Mouse (Mus musculus): Measurements from ENCODE around the gene Armc3. TPM values are rescaled to one million over a fixed set of nuclear protein-coding genes. Genes with fewer than 3 reads are reported as not detected.

Gene Armc3
- polyA plus RNA-seq, 1 experiment from 2014 or later: 0.49 TPM

DNA sequence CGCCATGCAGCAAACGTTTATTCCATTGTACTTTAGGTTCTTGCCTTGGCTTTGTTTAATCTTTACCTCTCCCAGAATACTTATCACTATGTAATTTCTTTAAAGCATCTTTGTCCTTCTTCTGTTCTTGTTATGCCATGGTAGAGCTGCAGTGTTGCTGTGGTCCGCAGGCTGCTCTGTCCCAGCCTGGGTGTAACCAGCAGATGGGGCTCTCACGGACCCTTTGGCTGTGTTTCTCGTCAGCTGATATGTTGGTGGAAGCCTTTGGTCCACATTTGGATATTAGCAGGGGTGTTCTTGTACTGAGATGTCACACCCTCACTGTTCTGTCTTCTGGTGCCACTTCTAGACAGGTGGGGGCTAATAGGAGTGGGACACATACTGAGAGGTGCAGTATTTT lies 64.3 kb downstream of the Armc3 start:
- ATAC-seq (replicated peaks; ENCODE audit: extremely low read depth, insufficient read depth, low FRiP score): no peak
- H3K27ac ChIP-seq (ENCODE audit: low read length): no peak overlapping the region
- H3K4me2 ChIP-seq (ENCODE audit: low read depth, low read length): no peak overlapping the region
- no peaks in the 10 kb centered on the region for H3K4me1 ChIP-seq (ENCODE audit: control insufficient read depth, insufficient read depth, low read length)
- no peak overlapping the region for H3K9ac ChIP-seq (ENCODE audit: low read length)
- 52% methylated on average over 5 of the region's 5 CpGs for WGBS
- H3K4me3 ChIP-seq (ENCODE audit: low read length): no peak overlapping the region
- H3K36me3 ChIP-seq (ENCODE audit: control insufficient read depth, insufficient read depth): no peaks in the 10 kb centered on the region
- H3K9me3 ChIP-seq (replicated peaks; ENCODE audit: control insufficient read depth, low read length): no peaks in the 10 kb centered on the region
- no peaks in the 10 kb centered on the region for H3K27me3 ChIP-seq (ENCODE audit: control insufficient read depth, insufficient read depth, low read length)

GRCm38 (mm10) chr2:19265834-19266233 lies 66.7 kb downstream of the Armc3 start:
- Histone ChIP-seq H3K9me3 (replicated peaks; ENCODE audit: control insufficient read depth, low read length) (no peaks in the 10 kb centered on the region), H3K4me2 (ENCODE audit: low read depth, low read length) (no peak overlapping the region), H3K4me3 (ENCODE audit: low read length) (no peak overlapping the region), H3K27ac (ENCODE audit: low read length) (no peak overlapping the region), H3K4me1 (ENCODE audit: control insufficient read depth, insufficient read depth, low read length) (no peaks in the 10 kb centered on the region), H3K9ac (ENCODE audit: low read length) (no peak overlapping the region), H3K27me3 (ENCODE audit: control insufficient read depth, insufficient read depth, low read length) (no peaks in the 10 kb centered on the region), H3K36me3 (ENCODE audit: control insufficient read depth, insufficient read depth) (no peaks in the 10 kb centered on the region)
- WGBS: 55% methylated on average over 2 of the region's 2 CpGs
- no peak for ATAC-seq (replicated peaks; ENCODE audit: extremely low read depth, insufficient read depth, low FRiP score)

- Histone ChIP-seq H3K9me3 (replicated peaks; ENCODE audit: control insufficient read depth, low read length) (no peaks in the 10 kb centered on the region), H3K36me3 (ENCODE audit: control insufficient read depth, insufficient read depth) (no peaks in the 10 kb centered on the region), H3K27ac (ENCODE audit: low read length) (no peak overlapping the region), H3K27me3 (ENCODE audit: control insufficient read depth, insufficient read depth, low read length) (no peaks in the 10 kb centered on the region), H3K4me2 (ENCODE audit: low read depth, low read length) (no peak overlapping the region), H3K4me3 (ENCODE audit: low read length) (no peak overlapping the region), H3K9ac (ENCODE audit: low read length) (no peak overlapping the region), H3K4me1 (ENCODE audit: control insufficient read depth, insufficient read depth, low read length) (no peaks in the 10 kb centered on the region)
- WGBS: 51% methylated on average over 2 of the region's 2 CpGs
- ATAC-seq (replicated peaks; ENCODE audit: extremely low read depth, insufficient read depth, low FRiP score): no peak
These were observed 68.3 kb downstream of the Armc3 start for GRCm38 (mm10) chr2:19267396-19267795.

DNA sequence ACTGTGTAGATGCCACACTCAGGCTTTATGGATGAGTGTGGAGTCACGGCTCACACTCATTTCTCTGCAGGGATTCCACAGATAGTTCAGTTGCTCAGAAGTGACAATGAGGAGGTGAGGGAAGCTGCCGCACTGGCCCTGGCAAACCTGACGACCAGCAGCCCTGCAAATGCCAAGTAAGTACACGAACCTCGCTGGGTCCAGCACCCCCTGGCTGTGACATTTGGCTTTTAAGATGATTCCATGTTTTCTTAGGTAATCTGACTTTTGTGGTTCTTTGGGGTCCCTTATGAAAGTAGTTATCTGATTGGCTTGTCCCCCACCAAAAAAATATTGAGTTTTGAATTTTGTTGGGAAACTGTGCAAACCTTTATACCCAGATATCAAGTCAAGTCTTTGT lies 70.9 kb downstream of the Armc3 start:
- no peak overlapping the region for H3K4me3 ChIP-seq (ENCODE audit: low read length)
- no peaks in the 10 kb centered on the region for H3K9me3 ChIP-seq (replicated peaks; ENCODE audit: control insufficient read depth, low read length)
- WGBS: 41% methylated on average over 5 of the region's 5 CpGs
- H3K27me3 ChIP-seq (ENCODE audit: control insufficient read depth, insufficient read depth, low read length): no peaks in the 10 kb centered on the region
- H3K27ac ChIP-seq (ENCODE audit: low read length): no peak overlapping the region
- no peak overlapping the region for H3K9ac ChIP-seq (ENCODE audit: low read length)
- H3K36me3 ChIP-seq (ENCODE audit: control insufficient read depth, insufficient read depth): no peaks in the 10 kb centered on the region
- no peak overlapping the region for H3K4me2 ChIP-seq (ENCODE audit: low read depth, low read length)
- no peak for ATAC-seq (replicated peaks; ENCODE audit: extremely low read depth, insufficient read depth, low FRiP score)
- no peaks in the 10 kb centered on the region for H3K4me1 ChIP-seq (ENCODE audit: control insufficient read depth, insufficient read depth, low read length)

DNA sequence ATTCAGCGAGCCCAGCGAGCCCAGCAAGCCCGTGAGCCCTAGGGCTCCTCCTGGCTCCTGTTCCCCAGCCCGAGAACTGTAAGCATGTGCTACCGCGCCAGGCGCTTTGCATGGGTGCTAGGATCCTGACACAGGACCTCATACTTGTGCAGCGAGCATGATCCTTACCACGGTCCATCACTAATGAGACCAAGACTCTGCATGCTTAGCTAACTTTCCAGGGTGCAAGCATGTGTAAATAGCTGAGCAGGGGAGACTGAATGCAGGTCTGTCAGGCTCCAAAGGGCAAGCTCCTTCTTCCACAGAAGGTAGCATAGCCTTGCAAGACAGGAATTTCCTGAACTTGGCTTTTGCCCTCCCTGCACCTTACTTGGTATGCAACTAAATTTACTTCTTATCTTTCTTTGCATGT lies 71.6 kb downstream of the Armc3 start:
- H3K4me1 ChIP-seq (ENCODE audit: control insufficient read depth, insufficient read depth, low read length): peaks cover under 1% of the 10 kb centered on the region; the same call in 1 of the 2 replicates
- H3K27me3 ChIP-seq (ENCODE audit: control insufficient read depth, insufficient read depth, low read length): no peaks in the 10 kb centered on the region
- no peaks in the 10 kb centered on the region for H3K36me3 ChIP-seq (ENCODE audit: control insufficient read depth, insufficient read depth)
- no peak overlapping the region for H3K9ac ChIP-seq (ENCODE audit: low read length)
- no peak overlapping the region for H3K4me2 ChIP-seq (ENCODE audit: low read depth, low read length)
- H3K9me3 ChIP-seq (replicated peaks; ENCODE audit: control insufficient read depth, low read length): no peaks in the 10 kb centered on the region
- WGBS: 40% methylated on average over 9 of the region's 9 CpGs
- ATAC-seq (replicated peaks; ENCODE audit: extremely low read depth, insufficient read depth, low FRiP score): no peak
- H3K27ac ChIP-seq (ENCODE audit: low read length): no peak overlapping the region
- H3K4me3 ChIP-seq (ENCODE audit: low read length): no peak overlapping the region

DNA sequence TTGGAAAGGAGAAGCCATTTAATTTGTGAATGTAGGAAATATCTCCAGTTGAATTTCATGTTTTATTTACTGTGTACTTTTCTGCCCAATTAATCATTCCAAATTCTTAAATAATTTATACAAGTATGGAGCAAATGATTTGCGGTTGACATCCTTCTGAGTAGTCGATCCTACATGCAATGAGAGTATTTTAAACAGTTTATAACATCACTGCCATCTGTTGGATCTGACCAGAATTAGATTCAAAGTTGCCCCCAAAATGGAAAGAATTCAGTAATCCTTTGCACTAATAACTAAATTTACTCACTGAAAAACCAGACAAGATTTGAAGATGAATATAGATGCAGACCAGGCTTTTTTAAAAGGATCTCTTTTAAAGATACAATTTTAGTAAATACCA lies 75.5 kb downstream of the Armc3 start:
- Histone ChIP-seq H3K9ac (ENCODE audit: low read length) (no peak overlapping the region), H3K36me3 (ENCODE audit: control insufficient read depth, insufficient read depth) (no peaks in the 10 kb centered on the region), H3K4me2 (ENCODE audit: low read depth, low read length) (no peak overlapping the region), H3K27me3 (ENCODE audit: control insufficient read depth, insufficient read depth, low read length) (no peaks in the 10 kb centered on the region), H3K4me1 (ENCODE audit: control insufficient read depth, insufficient read depth, low read length) (peaks cover 5% of the 10 kb centered on the region; the same call in 1 of the 2 replicates), H3K9me3 (replicated peaks; ENCODE audit: control insufficient read depth, low read length) (no peaks in the 10 kb centered on the region), H3K4me3 (ENCODE audit: low read length) (no peak overlapping the region), H3K27ac (ENCODE audit: low read length) (no peak overlapping the region)
- ATAC-seq (replicated peaks; ENCODE audit: extremely low read depth, insufficient read depth, low FRiP score): no peak
- 54% methylated on average over 2 of the region's 2 CpGs for WGBS

DNA sequence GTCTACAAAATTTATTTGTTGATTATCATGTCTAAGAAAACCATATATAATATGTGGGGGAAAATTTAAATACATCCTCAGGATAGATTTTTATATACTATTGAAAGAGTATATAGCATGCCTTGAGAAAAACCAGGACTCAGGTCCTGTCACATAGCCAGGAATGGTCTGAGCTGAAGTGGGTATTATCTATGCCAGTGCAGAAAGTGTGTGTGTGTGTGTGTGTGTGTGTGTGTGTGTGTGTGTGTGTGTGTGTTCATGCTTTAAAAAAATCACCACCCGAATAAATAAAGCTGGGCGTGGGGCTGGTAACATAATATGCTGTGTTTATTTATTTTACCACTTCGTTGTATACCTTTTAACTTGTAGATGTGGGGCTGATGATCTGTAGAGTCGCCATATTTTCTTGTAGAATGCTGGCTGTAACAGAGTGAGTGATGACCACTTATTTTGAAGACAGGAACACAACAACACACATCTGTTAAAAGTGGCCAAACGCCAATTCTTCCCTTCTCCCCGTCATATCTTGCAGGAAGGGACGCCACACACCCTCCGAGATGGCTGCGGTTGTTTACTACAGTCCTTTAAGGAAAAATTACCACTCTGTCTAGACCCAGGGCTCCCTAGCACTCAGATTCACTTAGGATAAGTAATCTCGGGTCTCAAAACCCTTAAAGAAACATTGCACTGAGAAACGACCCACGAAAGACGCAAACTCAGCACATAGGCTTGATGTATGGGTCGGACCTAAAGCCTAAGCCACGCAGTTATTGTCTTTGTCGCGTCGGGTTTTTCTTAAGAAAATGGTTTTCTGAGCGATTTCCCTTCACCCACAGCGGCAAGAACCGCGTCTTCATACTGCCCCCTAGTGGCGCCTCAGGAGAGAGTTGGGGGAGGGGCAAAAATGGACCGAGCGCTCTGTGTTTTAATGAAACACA lies 76.8 kb downstream of the Armc3 start:
- peak overlapping the region; percentile 47 for H3K27ac ChIP-seq (ENCODE audit: low read length)
- H3K4me2 ChIP-seq (ENCODE audit: low read depth, low read length): peak overlapping the region; percentile 86
- no peaks in the 10 kb centered on the region for H3K27me3 ChIP-seq (ENCODE audit: control insufficient read depth, insufficient read depth, low read length)
- H3K36me3 ChIP-seq (ENCODE audit: control insufficient read depth, insufficient read depth): no peaks in the 10 kb centered on the region
- H3K4me3 ChIP-seq (ENCODE audit: low read length): peak overlapping the region; percentile 52
- no peaks in the 10 kb centered on the region for H3K9me3 ChIP-seq (replicated peaks; ENCODE audit: control insufficient read depth, low read length)
- 8% methylated on average over 25 of the region's 25 CpGs for WGBS
- H3K9ac ChIP-seq (ENCODE audit: low read length): peak overlapping the region; percentile 72
- ATAC-seq (replicated peaks; ENCODE audit: extremely low read depth, insufficient read depth, low FRiP score): peak; percentile 60
- H3K4me1 ChIP-seq (ENCODE audit: control insufficient read depth, insufficient read depth, low read length): peaks cover 5% of the 10 kb centered on the region; the same call in 1 of the 2 replicates

GRCm38 (mm10) chr2:19280331-19280730 lies 81.2 kb downstream of the Armc3 start:
- no peaks in the 10 kb centered on the region for H3K27me3 ChIP-seq (ENCODE audit: control insufficient read depth, insufficient read depth, low read length)
- H3K36me3 ChIP-seq (ENCODE audit: control insufficient read depth, insufficient read depth): no peaks in the 10 kb centered on the region
- ATAC-seq (replicated peaks; ENCODE audit: extremely low read depth, insufficient read depth, low FRiP score): no peak
- H3K27ac ChIP-seq (ENCODE audit: low read length): no peak overlapping the region
- WGBS: 83% methylated on average over 11 of the region's 11 CpGs
- H3K4me2 ChIP-seq (ENCODE audit: low read depth, low read length): no peak overlapping the region
- H3K4me3 ChIP-seq (ENCODE audit: low read length): no peak overlapping the region
- H3K9ac ChIP-seq (ENCODE audit: low read length): no peak overlapping the region
- no peaks in the 10 kb centered on the region for H3K9me3 ChIP-seq (replicated peaks; ENCODE audit: control insufficient read depth, low read length)
- H3K4me1 ChIP-seq (ENCODE audit: control insufficient read depth, insufficient read depth, low read length): peaks cover 5% of the 10 kb centered on the region; the same call in 1 of the 2 replicates

DNA sequence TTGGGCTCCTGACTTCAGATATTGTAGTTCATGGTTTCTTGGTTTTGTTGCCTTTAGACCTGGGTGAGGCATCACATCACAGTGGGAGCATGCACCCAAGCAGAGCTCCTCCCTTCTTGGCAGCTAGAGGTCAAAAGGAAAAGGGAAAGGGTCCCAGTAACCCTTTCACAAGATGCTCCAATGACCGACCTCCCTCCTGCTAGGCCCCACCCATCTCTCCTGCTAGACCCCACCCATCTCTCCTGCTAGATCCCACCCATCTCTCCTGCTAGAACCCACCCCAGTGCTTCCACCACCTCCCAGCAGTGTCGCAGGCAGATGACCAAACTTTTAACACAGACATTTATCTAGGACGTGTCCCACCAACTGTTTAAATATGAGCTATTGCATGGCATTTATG lies 93.3 kb downstream of the Armc3 start:
- H3K27ac ChIP-seq (ENCODE audit: low read length): no peak overlapping the region
- no peak for ATAC-seq (replicated peaks; ENCODE audit: extremely low read depth, insufficient read depth, low FRiP score)
- no peaks in the 10 kb centered on the region for H3K27me3 ChIP-seq (ENCODE audit: control insufficient read depth, insufficient read depth, low read length)
- H3K4me3 ChIP-seq (ENCODE audit: low read length): no peak overlapping the region
- no peaks in the 10 kb centered on the region for H3K4me1 ChIP-seq (ENCODE audit: control insufficient read depth, insufficient read depth, low read length)
- no peaks in the 10 kb centered on the region for H3K36me3 ChIP-seq (ENCODE audit: control insufficient read depth, insufficient read depth)
- H3K4me2 ChIP-seq (ENCODE audit: low read depth, low read length): no peak overlapping the region
- no peaks in the 10 kb centered on the region for H3K9me3 ChIP-seq (replicated peaks; ENCODE audit: control insufficient read depth, low read length)
- no peak overlapping the region for H3K9ac ChIP-seq (ENCODE audit: low read length)
- 59% methylated on average over 3 of the region's 3 CpGs for WGBS

Measured in heart, embryonic 16.5 days (tissue).